Mouse (Mus musculus) embryonic facial prominence, embryonic 14.5 days (tissue): ENCODE data around the gene Hebp1. TPM values are rescaled to one million over a fixed set of nuclear protein-coding genes. Genes with fewer than 3 reads are reported as not detected.

Source experiments
- ATAC-seq: fragments of 200-750 bp; cut with Nextera tagmentation; 2 replicates; pipeline ENCODE4 v1.8.0; 2017; ENCODE audit warnings: low read depth, moderate number of reproducible peaks, moderate TSS enrichment
- DNase-seq: peaks from one replicate; pipeline ENCODE4 v3.0.0-alpha.2; 2015; ENCODE audit warnings: low spot score
- H3K27ac ChIP-seq: fragments of 300-500 bp; sonication (generic); replicated peaks from 2 replicates; pipeline ENCODE4 v1.5.1; 2014; ENCODE audit warnings: low read depth, mild to moderate bottlenecking, low read length, moderate library complexity
- H3K27me3 ChIP-seq: fragments of 300-500 bp; sonication (generic); replicated peaks from 2 replicates; pipeline ENCODE4 v1.6.1; 2014; ENCODE audit warnings: low read length; ENCODE audit not compliant: control insufficient read depth, insufficient read depth
- H3K36me3 ChIP-seq: fragments of 300-500 bp; sonication (generic); 2 replicates; pipeline ENCODE4 v1.6.1; 2014; ENCODE audit warnings: low read length, mixed read lengths; ENCODE audit not compliant: control insufficient read depth, insufficient read depth
- H3K4me1 ChIP-seq: fragments of 300-500 bp; sonication (generic); 2 replicates; pipeline ENCODE4 v1.6.1; 2014; ENCODE audit warnings: antibody characterized with exemption, low read length; ENCODE audit not compliant: control insufficient read depth, insufficient read depth
- H3K4me2 ChIP-seq: fragments of 300-500 bp; sonication (generic); 2 replicates; pipeline ENCODE4 v1.6.1; 2014; ENCODE audit warnings: low read depth, mild to moderate bottlenecking, low read length, moderate library complexity, mixed read lengths
- H3K4me3 ChIP-seq: fragments of 300-500 bp; sonication (generic); 2 replicates; pipeline ENCODE4 v1.5.1; 2014; ENCODE audit warnings: low read depth, mild to moderate bottlenecking, low read length
- H3K9ac ChIP-seq: fragments of 300-500 bp; sonication (generic); 2 replicates; pipeline ENCODE4 v1.6.1; 2014; ENCODE audit warnings: low read depth, mild to moderate bottlenecking, low read length, moderate library complexity, mixed read lengths
- H3K9me3 ChIP-seq: fragments of 300-500 bp; sonication (generic); 2 replicates; pipeline ENCODE4 v1.6.1; 2016; ENCODE audit warnings: low read length; ENCODE audit not compliant: control insufficient read depth
- WGBS: fragments of 180-500 bp; shearing (Covaris S2); extraction: QIAGEN DNeasy Blood & Tissue Kit; methylation state at CpG from one replicate; pipeline ENCODE4 v1.1.7; 2014; 5-methylcytosine and 5-hydroxymethylcytosine counted together
- polyA plus RNA-seq: library from polyadenylated mRNA; unstranded; fragments of >200 nt; fragmentation: Nextera tagmentation; extraction: Ambion mirVana; gene quantifications from 2 replicates; pipeline ENCODE4 v1.2.1, GENCODE M21; 2014

Hebp1 gene
- polyA plus RNA-seq, 1 experiment from 2014 or later: 7.4 TPM

DNA sequence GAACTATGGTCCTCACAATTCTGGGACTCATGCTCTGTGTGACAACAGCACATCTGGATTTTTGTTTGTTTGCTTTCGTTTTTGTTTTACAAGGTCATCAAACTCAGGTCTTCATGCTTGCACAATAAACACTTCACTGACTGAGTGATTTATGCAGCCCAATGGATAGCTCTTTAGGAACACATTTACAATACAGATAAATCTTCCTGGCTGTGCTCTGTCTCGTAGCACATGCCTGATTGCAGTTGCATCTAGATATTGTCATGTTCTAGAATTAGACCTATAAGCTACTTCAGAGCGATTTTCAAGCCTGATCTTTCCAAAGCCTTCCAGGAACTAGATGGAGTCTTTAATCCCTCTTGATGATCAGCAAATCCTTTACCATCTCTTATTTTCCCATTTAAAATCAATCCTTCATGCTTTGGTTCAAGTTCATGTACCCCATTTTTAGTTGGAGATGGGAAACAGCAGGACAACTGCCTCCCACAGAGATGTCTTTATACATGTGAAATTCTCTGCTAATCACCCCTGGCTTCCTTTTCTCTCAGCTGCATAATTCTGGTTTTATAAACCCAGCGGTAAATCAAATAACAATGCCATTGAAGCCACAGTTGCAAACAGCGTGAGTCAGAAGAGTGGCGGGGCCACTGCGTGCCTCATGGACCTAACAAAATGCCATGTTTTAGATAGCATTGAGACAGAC, 85.3 kb downstream of the Hebp1 start:
- Histone ChIP-seq H3K4me3 (no peak overlapping the region), H3K36me3 (no peaks in the 10 kb centered on the region), H3K27ac (no peak overlapping the region), H3K4me1 (no peaks in the 10 kb centered on the region), H3K4me2 (no peak overlapping the region), H3K9me3 (no peaks in the 10 kb centered on the region), H3K9ac (no peak overlapping the region), H3K27me3 (no peaks in the 10 kb centered on the region)
- DNase-seq (no peak), ATAC-seq (no peak)
- WGBS: 26% methylated on average over 7 of the region's 7 CpGs

DNA sequence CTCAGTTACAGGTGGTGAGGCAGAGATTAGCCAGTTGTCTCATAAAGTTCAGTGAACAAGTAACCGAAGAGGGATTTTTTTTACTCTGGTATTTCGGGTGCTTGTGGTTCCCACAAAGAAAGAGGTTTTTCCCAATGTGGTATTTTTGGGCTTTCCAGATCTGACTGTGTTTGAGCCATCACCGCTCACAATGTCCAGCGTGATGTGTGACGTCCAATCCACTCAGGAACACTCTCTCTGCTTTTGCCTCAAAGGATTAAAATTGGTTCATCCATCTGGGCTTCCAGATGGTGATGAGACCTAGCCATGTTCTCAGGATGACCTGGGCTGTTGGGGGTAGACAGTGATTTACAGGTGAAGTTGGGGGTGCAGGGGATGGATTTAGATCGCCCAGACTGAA, 90.8 kb downstream of the Hebp1 start:
- Histone ChIP-seq H3K4me1 (no peaks in the 10 kb centered on the region), H3K27ac (no peak overlapping the region), H3K27me3 (no peaks in the 10 kb centered on the region), H3K4me2 (no peak overlapping the region), H3K9me3 (no peaks in the 10 kb centered on the region), H3K36me3 (no peaks in the 10 kb centered on the region), H3K9ac (no peak overlapping the region), H3K4me3 (no peak overlapping the region)
- DNase-seq: no peak
- 86% methylated on average over 6 of the region's 6 CpGs for WGBS
- no peak for ATAC-seq

DNA sequence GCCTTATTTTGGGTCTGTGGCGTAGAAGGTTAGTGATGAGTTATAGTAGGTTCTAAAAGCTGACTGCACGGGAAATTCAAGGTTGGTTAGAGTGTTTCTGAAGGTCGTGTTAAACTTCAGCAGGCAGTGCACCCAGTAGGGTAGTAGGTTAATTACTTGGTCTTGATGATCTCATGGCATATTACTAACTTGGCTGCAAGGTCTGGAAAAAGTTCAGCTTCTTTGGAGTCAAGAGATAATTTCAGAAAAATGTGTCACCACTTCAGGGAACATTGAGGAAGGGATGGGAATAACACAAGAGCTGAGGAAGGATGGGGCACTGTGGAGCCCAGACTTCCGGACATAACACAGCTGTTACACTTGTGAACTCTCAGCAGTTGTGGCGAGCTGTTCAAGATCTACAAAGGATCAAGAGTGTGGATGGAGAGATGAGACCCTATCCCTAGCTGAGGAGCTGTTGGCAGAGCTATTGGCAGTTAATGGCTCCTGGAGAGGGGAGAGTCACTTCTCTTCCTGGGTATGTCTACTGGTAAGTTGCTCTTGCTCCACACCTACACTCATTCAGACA, 95.0 kb downstream of the Hebp1 start:
- Histone ChIP-seq H3K4me2 (no peak overlapping the region), H3K4me1 (no peaks in the 10 kb centered on the region), H3K27me3 (no peaks in the 10 kb centered on the region), H3K27ac (no peak overlapping the region), H3K4me3 (no peak overlapping the region), H3K9ac (no peak overlapping the region), H3K36me3 (no peaks in the 10 kb centered on the region), H3K9me3 (no peaks in the 10 kb centered on the region)
- DNase-seq: no peak
- ATAC-seq: no peak
- WGBS: 82% methylated on average over 5 of the region's 5 CpGs

DNA sequence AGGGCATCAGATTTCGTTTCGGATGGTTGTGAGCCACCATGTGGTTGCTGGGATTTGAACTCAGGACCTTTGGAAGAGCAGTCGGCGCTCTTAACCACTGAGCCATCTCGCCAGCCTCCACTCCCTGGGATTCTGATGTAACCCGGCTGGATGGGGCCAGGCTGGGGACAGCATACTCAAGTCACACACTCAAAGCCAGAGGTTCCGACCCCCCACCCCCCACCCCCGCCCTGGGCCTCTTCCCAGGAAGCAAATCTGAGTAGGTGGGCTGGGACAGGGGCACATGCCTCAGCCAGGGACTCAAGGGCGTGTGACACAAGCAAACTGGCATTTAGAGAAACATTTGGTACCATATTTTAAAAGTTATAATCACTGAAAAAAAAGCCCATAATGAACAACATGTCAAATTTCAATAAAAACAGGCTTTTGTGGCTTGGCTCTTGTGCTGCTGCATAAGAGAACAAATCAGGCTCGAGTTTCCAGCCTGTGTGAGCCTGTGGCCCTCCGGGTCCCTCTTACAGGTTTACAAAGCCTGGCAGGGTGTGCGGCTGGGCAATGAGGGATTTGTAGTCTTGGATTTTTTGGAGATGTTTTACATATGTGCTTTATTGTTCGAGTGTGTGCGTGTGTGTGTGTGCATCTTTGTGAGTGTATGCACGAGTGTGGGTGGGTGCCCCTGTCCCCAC, 96.9 kb downstream of the Hebp1 start:
- H3K4me3 ChIP-seq: no peak overlapping the region
- no peak overlapping the region for H3K4me2 ChIP-seq
- H3K27me3 ChIP-seq: no peaks in the 10 kb centered on the region
- no peaks in the 10 kb centered on the region for H3K9me3 ChIP-seq
- no peaks in the 10 kb centered on the region for H3K36me3 ChIP-seq
- 60% methylated on average over 15 of the region's 15 CpGs for WGBS
- peak; percentile 75 for ATAC-seq
- no peak overlapping the region for H3K9ac ChIP-seq
- no peaks in the 10 kb centered on the region for H3K4me1 ChIP-seq
- H3K27ac ChIP-seq: 0 out of 2 replicates have a peak overlapping the region, but pooled peaks have one; percentile 44
- peak; percentile 87 for DNase-seq

DNA sequence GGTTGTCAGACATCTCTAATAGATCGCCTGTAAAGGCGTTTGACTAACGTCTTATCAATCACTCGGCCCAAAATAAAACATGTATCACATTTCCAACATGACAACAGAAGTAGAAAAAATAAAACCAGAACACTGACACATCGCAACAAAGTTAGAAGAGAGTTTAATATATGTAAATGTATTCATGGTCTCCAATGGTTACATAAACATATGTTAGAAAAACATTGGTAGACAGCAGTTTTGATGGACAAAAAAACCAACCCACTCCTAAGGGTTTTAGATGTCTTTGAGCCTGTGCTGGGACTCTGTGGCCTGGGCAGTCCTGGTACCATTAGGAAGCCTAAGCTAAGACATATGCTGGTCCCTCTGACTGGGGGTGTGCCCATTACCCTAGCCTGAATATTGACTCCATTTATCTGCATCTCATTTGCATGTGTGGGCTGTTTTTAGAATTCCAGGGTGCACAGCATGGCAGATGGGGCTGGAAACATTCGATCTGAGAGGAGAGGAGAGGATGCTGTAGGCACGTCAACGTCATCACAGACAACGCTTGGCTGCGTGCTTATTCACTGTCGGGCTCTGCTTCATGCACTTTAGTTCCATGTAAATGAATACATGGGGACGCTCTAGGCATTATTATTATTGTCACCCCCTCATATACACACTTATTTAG, 104.9 kb downstream of the Hebp1 start:
- H3K9me3 ChIP-seq: no peaks in the 10 kb centered on the region
- no peaks in the 10 kb centered on the region; the same call in 1 of the 2 replicates for H3K4me1 ChIP-seq
- ATAC-seq: no peak
- DNase-seq: no peak
- no peak overlapping the region for H3K4me3 ChIP-seq
- no peaks in the 10 kb centered on the region for H3K27me3 ChIP-seq
- no peak overlapping the region for H3K27ac ChIP-seq
- no peak overlapping the region for H3K9ac ChIP-seq
- H3K36me3 ChIP-seq: no peaks in the 10 kb centered on the region
- H3K4me2 ChIP-seq: no peak overlapping the region
- WGBS: 85% methylated on average over 12 of the region's 12 CpGs

- no peak overlapping the region for H3K4me2 ChIP-seq
- H3K36me3 ChIP-seq: no peaks in the 10 kb centered on the region
- 50% methylated on average over 4 of the region's 4 CpGs for WGBS
- no peak overlapping the region for H3K4me3 ChIP-seq
- no peak overlapping the region for H3K9ac ChIP-seq
- DNase-seq: no peak
- H3K27me3 ChIP-seq: no peaks in the 10 kb centered on the region
- ATAC-seq: no peak
- no peaks in the 10 kb centered on the region; the same call in 1 of the 2 replicates for H3K4me1 ChIP-seq
- no peaks in the 10 kb centered on the region for H3K9me3 ChIP-seq
- H3K27ac ChIP-seq: no peak overlapping the region
Measured at GRCm38 (mm10) chr6:135090661-135091060, 107.2 kb downstream of the Hebp1 start.

DNA sequence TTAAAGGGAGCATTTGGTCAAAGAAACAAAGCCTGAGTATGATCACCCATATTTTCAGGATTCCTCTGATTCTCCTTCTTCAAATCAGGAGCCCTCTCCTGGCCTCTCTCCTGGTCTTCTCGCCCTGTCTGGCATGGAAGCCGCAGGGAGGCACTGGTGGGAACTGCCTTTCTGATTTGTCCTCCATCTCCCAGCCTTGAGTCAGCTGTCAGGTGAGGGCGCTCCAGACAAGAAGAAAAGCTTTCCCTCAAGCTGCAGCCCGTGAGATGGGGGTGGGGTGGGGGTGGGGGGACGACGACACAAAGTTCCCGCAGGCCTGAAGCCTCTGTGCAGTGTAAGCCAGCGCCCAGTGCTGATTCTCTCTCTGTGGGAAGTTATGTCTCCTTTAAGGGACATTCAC, 108.0 kb downstream of the Hebp1 start:
- no peak overlapping the region for H3K4me2 ChIP-seq
- DNase-seq (no peak), ATAC-seq (no peak)
- H3K4me1 ChIP-seq: no peaks in the 10 kb centered on the region; the same call in 1 of the 2 replicates
- no peaks in the 10 kb centered on the region for H3K27me3 ChIP-seq
- H3K27ac ChIP-seq: no peak overlapping the region
- WGBS: 26% methylated on average over 8 of the region's 8 CpGs
- no peaks in the 10 kb centered on the region for H3K36me3 ChIP-seq
- no peak overlapping the region for H3K4me3 ChIP-seq
- H3K9me3 ChIP-seq: no peaks in the 10 kb centered on the region
- no peak overlapping the region for H3K9ac ChIP-seq

DNA sequence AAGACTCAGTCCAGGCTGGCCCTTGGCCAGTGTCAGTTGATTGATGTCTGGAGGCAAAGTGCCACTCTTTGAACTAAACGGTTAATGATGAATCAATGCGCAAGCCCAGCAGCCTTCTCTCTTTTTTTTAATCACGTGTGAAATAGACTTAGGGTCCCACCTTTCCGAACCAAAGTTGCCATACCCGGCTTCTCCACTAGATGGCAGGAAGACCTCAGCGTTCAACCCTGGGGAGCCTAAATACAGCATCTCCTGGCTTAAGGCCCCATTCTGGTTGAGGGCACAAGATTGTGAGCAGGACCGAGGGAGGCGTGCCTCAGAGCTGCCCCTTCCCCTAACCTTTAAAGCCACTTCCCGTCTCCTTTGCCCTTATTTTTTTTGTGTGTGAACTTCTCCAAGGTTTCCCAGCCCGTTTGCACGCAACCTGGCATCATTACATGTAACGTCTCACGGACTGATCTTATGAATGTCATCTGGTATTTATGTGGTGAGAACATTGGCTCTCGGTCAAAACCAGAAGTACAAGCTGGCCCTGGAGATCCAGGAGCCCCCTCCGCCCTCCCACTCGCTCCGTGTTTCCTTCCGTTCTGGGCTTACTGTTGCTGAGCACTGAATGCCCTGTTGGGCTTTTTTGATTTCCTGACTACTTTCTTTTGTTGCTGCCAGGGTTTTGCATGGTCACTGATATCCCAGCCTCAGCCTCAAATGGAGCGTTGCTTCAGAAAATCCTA, 109.9 kb downstream of the Hebp1 start:
- H3K4me2 ChIP-seq: peak overlapping the region; percentile 52
- peak overlapping the region; percentile 59; the same call in 1 of the 2 replicates for H3K27ac ChIP-seq
- H3K9me3 ChIP-seq: no peaks in the 10 kb centered on the region
- H3K9ac ChIP-seq: peak overlapping the region; percentile 20; the same call in 1 of the 2 replicates
- H3K27me3 ChIP-seq: no peaks in the 10 kb centered on the region
- no peaks in the 10 kb centered on the region for H3K36me3 ChIP-seq
- peak overlapping the region; percentile 17 for H3K4me3 ChIP-seq
- ATAC-seq (peak; percentile 91), DNase-seq (peak; percentile 91)
- no peaks in the 10 kb centered on the region; the same call in 1 of the 2 replicates for H3K4me1 ChIP-seq
- 12% methylated on average over 19 of the region's 19 CpGs for WGBS
